ENCODE assay signal across 11 mouse cellular contexts in genomic region chr11:3105261-3105731, GRCm38 (mm10).
DNase-seq lines count a peak whose midpoint lies in the region; ATAC-seq lines count a peak whose summit lies in the region.
"Had no signal": no experiment of that assay in that cellular context is flagged by ENCODE, and none has a peak within 500 bp of the region (broad histone marks: within the 10 kb centered on the region; RNA-seq: fewer than 3 reads in every experiment).

No protein-coding gene starts in this region.

- no peaks in the 10 kb centered on the region for H3K27me3 ChIP-seq in liver, embryonic 12.5 days (replicated peaks)
- H3K27me3 ChIP-seq in midbrain, embryonic 10.5 days (ENCODE audit: low read depth, poor library complexity, severe bottlenecking): no peaks in the 10 kb centered on the region
- H3K27me3 ChIP-seq: embryonic facial prominence, embryonic 13.5 days; limb, embryonic 13.5 days; neural tube, embryonic 12.5 days had no signal

- H3K4me2 ChIP-seq in liver, embryonic 12.5 days: peak overlapping the region; percentile 64
- H3K4me2 ChIP-seq: embryonic facial prominence, embryonic 13.5 days; limb, embryonic 13.5 days; neural tube, embryonic 12.5 days had no signal

- peak; percentile 54 for DNase-seq in spleen, adult 12 weeks (ENCODE audit: low spot score)
- DNase-seq in spleen, postnatal 14 days (ENCODE audit: low spot score in 2 of 2): no peak
- DNase-seq in kidney, adult 18-20 months: no peak
- no peak for DNase-seq in gastrocnemius, adult 8-10 months (ENCODE audit: low spot score in 2 of 2)
- no peak for DNase-seq in midbrain, embryonic 10.5 days (ENCODE audit: low spot score)
- no peak for DNase-seq in right cerebral cortex, adult 18-20 months

- peak; percentile 66 for ATAC-seq in liver, embryonic 12.5 days
- peak; percentile 78 for ATAC-seq in neutrophil, adult 5-6 weeks (ENCODE audit: extremely low read depth, insufficient number of reproducible peaks, low FRiP score, poor library complexity, severe bottlenecking)

- no peak overlapping the region for H3K27ac ChIP-seq in liver, embryonic 12.5 days
- H3K27ac ChIP-seq in midbrain, embryonic 10.5 days (replicated peaks): no peak overlapping the region
- H3K27ac ChIP-seq: embryonic facial prominence, embryonic 13.5 days; limb, embryonic 13.5 days; neural tube, embryonic 12.5 days had no signal

- H3K9ac ChIP-seq in liver, embryonic 12.5 days: peak overlapping the region; percentile 43; the same call in 1 of the 2 replicates
- H3K9ac ChIP-seq: embryonic facial prominence, embryonic 13.5 days; limb, embryonic 13.5 days; neural tube, embryonic 12.5 days had no signal

- peaks cover 42% of the 10 kb centered on the region for H3K9me3 ChIP-seq in liver, embryonic 12.5 days (replicated peaks)
- H3K9me3 ChIP-seq in midbrain, embryonic 10.5 days (replicated peaks): peaks cover 94% of the 10 kb centered on the region

- no peaks in the 10 kb centered on the region for H3K36me3 ChIP-seq in liver, embryonic 12.5 days
- H3K36me3 ChIP-seq in midbrain, embryonic 10.5 days: no peaks in the 10 kb centered on the region
- H3K36me3 ChIP-seq: embryonic facial prominence, embryonic 13.5 days; limb, embryonic 13.5 days; neural tube, embryonic 12.5 days had no signal

- H3K4me3 ChIP-seq in liver, embryonic 12.5 days: peak overlapping the region; percentile 62
- no peak overlapping the region for H3K4me3 ChIP-seq in midbrain, embryonic 10.5 days
- H3K4me3 ChIP-seq: embryonic facial prominence, embryonic 13.5 days; limb, embryonic 13.5 days; neural tube, embryonic 12.5 days had no signal

- H3K4me1 ChIP-seq in liver, embryonic 12.5 days: no peaks in the 10 kb centered on the region
- H3K4me1 ChIP-seq in midbrain, embryonic 10.5 days: no peaks in the 10 kb centered on the region
- H3K4me1 ChIP-seq: embryonic facial prominence, embryonic 13.5 days; limb, embryonic 13.5 days; neural tube, embryonic 12.5 days had no signal

- WGBS in liver, embryonic 12.5 days (ENCODE audit: insufficient replicate concordance): 23% methylated on average over 21 of the region's 21 CpGs
- WGBS in midbrain, embryonic 10.5 days: 91% methylated on average over 21 of the region's 21 CpGs
